Mouse (Mus musculus): ENCODE results near the gene Prr5l. TPM values are rescaled to one million over a fixed set of nuclear protein-coding genes. Genes with fewer than 3 reads are reported as not detected.

Gene Prr5l
- polyA plus RNA-seq, 1 experiment: 9.2 TPM

DNA sequence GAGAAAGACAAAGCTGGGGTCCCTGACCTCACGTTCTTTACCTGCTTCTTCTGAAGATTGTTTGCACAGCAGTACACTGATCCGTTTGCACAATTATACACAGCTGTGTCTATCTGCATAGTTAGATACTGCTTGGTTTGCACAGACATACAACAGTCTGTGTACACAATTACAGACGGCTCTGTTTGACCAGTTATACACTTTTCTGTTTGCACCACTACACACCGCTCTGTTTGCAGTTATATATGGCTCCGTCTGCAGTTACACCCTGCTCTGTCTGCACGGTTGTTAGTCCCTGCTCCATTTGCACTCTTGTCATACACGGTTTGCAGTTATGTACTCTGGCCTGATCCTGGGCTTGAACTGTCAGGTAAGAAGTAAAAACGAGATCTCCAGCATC is 141.2 kb downstream of the Prr5l start:
- Histone ChIP-seq H3K4me1 (replicated peaks; ENCODE audit: control insufficient read depth, insufficient read depth, low read length) (no peaks in the 10 kb centered on the region), H3K36me3 (ENCODE audit: control insufficient read depth, insufficient read depth, low read length) (no peaks in the 10 kb centered on the region), H3K27me3 (ENCODE audit: control insufficient read depth, insufficient read depth, low read length) (no peaks in the 10 kb centered on the region), H3K4me3 (ENCODE audit: control insufficient read depth, insufficient read depth, low read length) (no peak overlapping the region), H3K27ac (ENCODE audit: control insufficient read depth, insufficient read depth, low read length) (no peak overlapping the region)
- no peak for DNase-seq
- 91% methylated on average over 8 of the region's 8 CpGs for WGBS
- TF ChIP-seq CTCF (IDR thresholded peaks at IDR 0.05; ENCODE audit: borderline replicate concordance, control insufficient read depth, extremely low read depth, insufficient read depth, low read length, poor library complexity) (no peak), POLR2A (IDR thresholded peaks at IDR 0.05; ENCODE audit: control insufficient read depth, extremely low read depth, insufficient read depth, low read length, poor library complexity) (no peak)

- WGBS: 91% methylated on average over 5 of the region's 5 CpGs
- no peak overlapping the region for H3K4me3 ChIP-seq (ENCODE audit: control insufficient read depth, insufficient read depth, low read length)
- H3K4me1 ChIP-seq (replicated peaks; ENCODE audit: control insufficient read depth, insufficient read depth, low read length): no peaks in the 10 kb centered on the region
- H3K27me3 ChIP-seq (ENCODE audit: control insufficient read depth, insufficient read depth, low read length): no peaks in the 10 kb centered on the region
- H3K36me3 ChIP-seq (ENCODE audit: control insufficient read depth, insufficient read depth, low read length): no peaks in the 10 kb centered on the region
- TF ChIP-seq POLR2A (IDR thresholded peaks at IDR 0.05; ENCODE audit: control insufficient read depth, extremely low read depth, insufficient read depth, low read length, poor library complexity) (no peak), CTCF (IDR thresholded peaks at IDR 0.05; ENCODE audit: borderline replicate concordance, control insufficient read depth, extremely low read depth, insufficient read depth, low read length, poor library complexity) (no peak)
- H3K27ac ChIP-seq (ENCODE audit: control insufficient read depth, insufficient read depth, low read length): no peak overlapping the region
- DNase-seq: no peak
These were observed 142.9 kb downstream of the Prr5l start for GRCm38 (mm10) chr2:101739914-101740313.

DNA sequence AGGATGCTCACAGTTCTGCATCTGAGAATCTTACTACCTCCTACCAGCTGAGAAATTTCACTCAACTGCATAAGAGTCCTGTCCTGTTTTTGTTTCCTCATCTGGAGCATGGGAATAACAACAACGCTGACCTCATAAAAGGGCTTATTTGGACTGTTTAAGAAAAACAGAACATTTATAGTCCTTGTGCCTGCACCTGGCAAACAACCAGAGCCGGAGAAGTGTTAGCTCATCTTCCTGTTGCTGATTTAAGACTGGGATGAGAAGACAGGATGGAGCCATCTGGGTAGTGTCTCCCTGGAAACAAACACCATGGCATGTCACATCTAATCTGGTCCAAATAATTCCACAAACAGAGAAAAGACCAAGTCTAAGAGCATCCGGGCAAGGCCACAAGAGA is 149.3 kb downstream of the Prr5l start:
- Histone ChIP-seq H3K4me3 (ENCODE audit: control insufficient read depth, insufficient read depth, low read length) (no peak overlapping the region), H3K27ac (ENCODE audit: control insufficient read depth, insufficient read depth, low read length) (no peak overlapping the region), H3K36me3 (ENCODE audit: control insufficient read depth, insufficient read depth, low read length) (no peaks in the 10 kb centered on the region), H3K4me1 (replicated peaks; ENCODE audit: control insufficient read depth, insufficient read depth, low read length) (peaks cover 2% of the 10 kb centered on the region; the same call in 1 of the 2 replicates), H3K27me3 (ENCODE audit: control insufficient read depth, insufficient read depth, low read length) (no peaks in the 10 kb centered on the region)
- 86% methylated on average over 3 of the region's 3 CpGs for WGBS
- TF ChIP-seq CTCF (IDR thresholded peaks at IDR 0.05; ENCODE audit: borderline replicate concordance, control insufficient read depth, extremely low read depth, insufficient read depth, low read length, poor library complexity) (no peak), POLR2A (IDR thresholded peaks at IDR 0.05; ENCODE audit: control insufficient read depth, extremely low read depth, insufficient read depth, low read length, poor library complexity) (no peak)
- DNase-seq: no peak

DNA sequence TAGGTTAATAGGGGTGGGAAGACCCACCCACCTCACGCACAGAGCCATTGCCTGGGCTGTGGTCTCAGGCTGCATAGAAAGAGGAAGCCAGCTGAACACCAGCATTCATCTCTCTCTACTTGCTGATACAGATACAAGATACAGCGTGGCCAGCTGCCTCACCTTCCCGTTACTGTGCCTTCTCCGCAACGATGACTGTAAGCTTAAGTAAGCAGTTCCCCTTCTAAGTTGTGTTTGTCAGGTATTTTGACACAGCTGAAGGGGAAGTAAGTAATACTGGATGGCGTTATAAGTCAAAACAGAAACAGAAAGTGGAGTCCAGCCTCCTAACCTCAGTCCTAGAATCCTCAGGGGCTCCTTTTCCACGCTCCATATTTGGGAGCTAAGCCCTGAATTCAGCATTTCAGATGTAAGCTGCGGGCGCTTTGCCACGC is 150.0 kb downstream of the Prr5l start:
- no peak for DNase-seq
- WGBS: 6% methylated on average over 10 of the region's 10 CpGs
- H3K36me3 ChIP-seq (ENCODE audit: control insufficient read depth, insufficient read depth, low read length): no peaks in the 10 kb centered on the region
- no peak overlapping the region for H3K4me3 ChIP-seq (ENCODE audit: control insufficient read depth, insufficient read depth, low read length)
- TF ChIP-seq POLR2A (IDR thresholded peaks at IDR 0.05; ENCODE audit: control insufficient read depth, extremely low read depth, insufficient read depth, low read length, poor library complexity) (no peak), CTCF (IDR thresholded peaks at IDR 0.05; ENCODE audit: borderline replicate concordance, control insufficient read depth, extremely low read depth, insufficient read depth, low read length, poor library complexity) (no peak)
- no peaks in the 10 kb centered on the region for H3K27me3 ChIP-seq (ENCODE audit: control insufficient read depth, insufficient read depth, low read length)
- no peak overlapping the region; the same call in 1 of the 2 replicates for H3K27ac ChIP-seq (ENCODE audit: control insufficient read depth, insufficient read depth, low read length)
- H3K4me1 ChIP-seq (replicated peaks; ENCODE audit: control insufficient read depth, insufficient read depth, low read length): peaks cover 2% of the 10 kb centered on the region; the same call in 1 of the 2 replicates

DNA sequence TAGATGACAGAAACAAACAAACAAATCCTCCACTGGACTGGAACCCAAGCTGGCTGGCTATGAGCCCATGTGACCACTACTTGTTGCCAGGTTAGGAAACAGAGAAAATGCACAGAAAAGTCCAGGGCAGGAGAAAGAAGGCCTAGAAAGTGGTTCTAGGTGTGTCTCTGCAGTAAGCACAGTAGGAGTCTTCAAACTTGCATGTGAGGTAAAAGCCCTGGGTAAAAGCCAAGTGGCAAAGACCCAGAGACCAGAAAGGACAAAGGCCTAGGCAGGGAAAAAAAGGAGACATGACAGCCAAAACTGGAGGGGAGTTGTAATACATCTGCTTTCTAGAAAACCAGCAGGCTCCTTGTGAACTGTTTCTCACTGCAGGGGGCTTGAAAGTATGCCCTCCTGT is 151.9 kb downstream of the Prr5l start:
- no peak for TF ChIP-seq CTCF (IDR thresholded peaks at IDR 0.05; ENCODE audit: borderline replicate concordance, control insufficient read depth, extremely low read depth, insufficient read depth, low read length, poor library complexity)
- no peak for TF ChIP-seq POLR2A (IDR thresholded peaks at IDR 0.05; ENCODE audit: control insufficient read depth, extremely low read depth, insufficient read depth, low read length, poor library complexity)

GRCm38 (mm10) chr2:101729472-101729871 is 153.4 kb downstream of the Prr5l start:
- Histone ChIP-seq H3K4me3 (ENCODE audit: control insufficient read depth, insufficient read depth, low read length) (no peak overlapping the region), H3K36me3 (ENCODE audit: control insufficient read depth, insufficient read depth, low read length) (no peaks in the 10 kb centered on the region), H3K4me1 (replicated peaks; ENCODE audit: control insufficient read depth, insufficient read depth, low read length) (peaks cover 2% of the 10 kb centered on the region; the same call in 1 of the 2 replicates), H3K27ac (ENCODE audit: control insufficient read depth, insufficient read depth, low read length) (no peak overlapping the region), H3K27me3 (ENCODE audit: control insufficient read depth, insufficient read depth, low read length) (no peaks in the 10 kb centered on the region)
- WGBS: 88% methylated on average over 1 of the region's 1 CpGs
- DNase-seq: no peak
- TF ChIP-seq POLR2A (IDR thresholded peaks at IDR 0.05; ENCODE audit: control insufficient read depth, extremely low read depth, insufficient read depth, low read length, poor library complexity) (no peak), CTCF (IDR thresholded peaks at IDR 0.05; ENCODE audit: borderline replicate concordance, control insufficient read depth, extremely low read depth, insufficient read depth, low read length, poor library complexity) (no peak)

More for the DNA sequence above, 151.9 kb downstream of the Prr5l start:
- Histone ChIP-seq H3K36me3 (ENCODE audit: control insufficient read depth, insufficient read depth, low read length) (no peaks in the 10 kb centered on the region), H3K4me1 (replicated peaks; ENCODE audit: control insufficient read depth, insufficient read depth, low read length) (peaks cover 2% of the 10 kb centered on the region; the same call in 1 of the 2 replicates), H3K27ac (ENCODE audit: control insufficient read depth, insufficient read depth, low read length) (no peak overlapping the region), H3K4me3 (ENCODE audit: control insufficient read depth, insufficient read depth, low read length) (no peak overlapping the region), H3K27me3 (ENCODE audit: control insufficient read depth, insufficient read depth, low read length) (no peaks in the 10 kb centered on the region)
- DNase-seq: no peak

DNA sequence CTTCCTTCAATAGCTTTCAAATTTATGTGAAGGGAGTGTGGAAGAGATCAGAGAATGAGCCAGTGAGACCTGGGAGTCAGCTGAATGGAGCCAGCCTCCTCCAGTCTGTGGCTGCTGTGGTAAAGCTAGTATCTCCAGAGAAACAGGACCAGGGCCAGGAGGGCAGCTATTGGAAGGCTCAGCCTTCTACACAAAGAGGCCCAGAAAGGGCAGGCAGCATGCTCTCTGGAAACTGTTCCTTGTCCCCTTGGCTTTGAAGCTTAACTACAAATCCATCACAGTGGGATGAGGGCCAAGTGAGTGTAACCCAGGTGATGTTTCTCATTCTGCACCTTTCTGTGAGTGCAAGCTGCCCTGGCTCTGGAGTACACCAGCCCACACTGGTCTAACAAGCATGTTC is 155.0 kb downstream of the Prr5l start:
- no peaks in the 10 kb centered on the region for H3K4me1 ChIP-seq (replicated peaks; ENCODE audit: control insufficient read depth, insufficient read depth, low read length)
- no peak for TF ChIP-seq CTCF (IDR thresholded peaks at IDR 0.05; ENCODE audit: borderline replicate concordance, control insufficient read depth, extremely low read depth, insufficient read depth, low read length, poor library complexity)
- no peak for TF ChIP-seq POLR2A (IDR thresholded peaks at IDR 0.05; ENCODE audit: control insufficient read depth, extremely low read depth, insufficient read depth, low read length, poor library complexity)
- no peak overlapping the region for H3K4me3 ChIP-seq (ENCODE audit: control insufficient read depth, insufficient read depth, low read length)
- no peaks in the 10 kb centered on the region for H3K36me3 ChIP-seq (ENCODE audit: control insufficient read depth, insufficient read depth, low read length)
- no peak overlapping the region for H3K27ac ChIP-seq (ENCODE audit: control insufficient read depth, insufficient read depth, low read length)
- DNase-seq: no peak
- no peaks in the 10 kb centered on the region for H3K27me3 ChIP-seq (ENCODE audit: control insufficient read depth, insufficient read depth, low read length)

Measured in thymus, adult 2 months (tissue).